Mouse (Mus musculus) adrenal gland, postnatal 36 days (tissue): ENCODE results near the gene Tmem50a. TPM values are rescaled to one million over a fixed set of nuclear protein-coding genes. Genes with fewer than 3 reads are reported as not detected.
A peak's percentile ranks its signal among the peaks of the same experiment; 100 is the strongest.

ENCODE experiments used
- DNase-seq, 2 experiments: peaks; one replicate each; pipeline ENCODE4 v3.0.0; 2021; ENCODE audit warnings: mixed read lengths in 1 of 2
- total RNA-seq, 2 experiments: library from RNA; stranded (reverse); gene quantifications; 2 replicates each; pipeline ENCODE4 v1.2.3; 2021

Gene Tmem50a
- total RNA-seq, 2 experiments from 2014 or later, result 229 to 405 TPM

DNA sequence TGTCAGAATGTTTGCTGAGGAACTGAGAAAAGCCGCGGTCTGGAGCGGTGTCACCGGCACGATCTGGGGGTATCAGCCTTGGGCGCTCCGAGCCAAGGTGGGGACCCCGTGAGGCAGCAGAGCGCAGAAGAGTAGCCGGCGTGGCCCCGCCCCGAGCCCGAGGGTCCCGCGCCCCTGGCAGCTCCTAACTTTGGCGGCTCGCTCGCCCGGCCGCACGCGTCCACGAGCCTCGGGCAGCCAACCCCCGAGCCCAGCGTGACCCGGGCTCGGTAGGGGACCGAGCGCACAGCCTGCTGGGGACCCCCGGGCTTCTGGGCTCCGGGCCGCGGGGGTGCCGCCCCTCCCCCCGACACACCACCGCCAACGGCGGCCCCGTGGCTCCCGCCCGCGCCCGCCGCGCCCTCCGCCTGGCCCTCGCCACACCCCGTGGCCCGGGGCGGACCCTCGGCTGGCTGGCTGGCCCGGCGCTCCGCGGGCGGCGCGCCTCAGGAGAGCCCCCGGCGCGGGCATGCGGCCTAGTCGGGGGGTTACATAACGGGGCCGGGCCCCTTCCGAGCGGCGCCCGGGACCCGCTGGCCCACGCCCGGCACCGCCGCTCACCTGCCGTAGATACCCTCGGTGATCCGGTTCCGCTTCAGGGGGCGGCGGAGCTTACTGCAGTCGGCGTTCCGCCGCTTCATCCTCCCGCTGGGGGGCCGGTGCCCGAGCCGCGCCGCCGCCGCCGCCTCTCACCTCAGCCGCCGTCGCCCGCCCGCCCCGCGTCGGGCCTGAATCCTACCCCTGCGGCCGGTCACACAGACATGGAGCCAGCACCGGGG is 62.2 kb downstream of the Tmem50a start:
- DNase-seq, result peak; percentile 58 to 69

GRCm38 (mm10) chr4:134851876-134852275 is 62.9 kb downstream of the Tmem50a start:
- no peak for DNase-seq

DNA sequence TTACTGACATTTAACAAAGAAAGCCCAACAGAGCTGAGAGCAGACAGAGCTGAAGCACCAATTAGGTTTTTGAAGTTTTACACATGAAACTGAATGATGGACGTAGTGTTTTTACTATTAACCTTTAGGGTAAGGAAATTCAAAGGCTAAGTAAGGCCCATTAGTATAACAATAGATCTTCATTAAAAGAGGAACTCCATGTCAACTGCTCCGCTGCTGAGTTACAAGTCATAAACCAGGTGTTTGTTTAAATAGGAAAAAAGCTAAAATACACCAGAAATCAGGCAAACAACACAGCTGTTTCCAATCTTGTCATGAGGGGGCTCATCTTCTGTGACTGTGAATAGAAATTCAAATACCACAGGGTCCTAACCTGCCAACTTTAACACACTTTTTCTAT is 63.6 kb downstream of the Tmem50a start:
- DNase-seq, result no peak

- DNase-seq, result no peak
These were observed 64.3 kb downstream of the Tmem50a start for GRCm38 (mm10) chr4:134850551-134850950.

Other genes starting within 250 kb of the Tmem50a start
- gene Man1c1, start 210.7 kb downstream of the Tmem50a start, total RNA-seq, result 10 to 100 TPM; 18.5 to 24.7 TPM
- gene Ldlrap1, start 147.0 kb downstream of the Tmem50a start, total RNA-seq, result 10 to 100 TPM; 47.5 to 52.9 TPM
- gene Maco1, start 61.7 kb downstream of the Tmem50a start, total RNA-seq, result 10 to 100 TPM; 37.3 to 39.0 TPM
- gene Rhd, start 50.5 kb downstream of the Tmem50a start, total RNA-seq, result under 1 TPM in 1 of 2 experiments, not detected in 1; 0.89 TPM
- 100 to 1,000 TPM; 378 to 436 TPM for gene Rsrp1, start 8.6 kb upstream of the Tmem50a start, total RNA-seq
- gene Syf2, start 15.9 kb upstream of the Tmem50a start, total RNA-seq, result 100 to 1,000 TPM in 1 of 2 experiments, 10 to 100 TPM in 1; 84.2 to 102 TPM
- gene Runx3, start 205.6 kb upstream of the Tmem50a start, total RNA-seq, result 1 to 10 TPM; 2.0 to 3.9 TPM